Mouse (Mus musculus): ENCODE measurements around the gene Chrna1.

The Chrna1 gene

GRCm38 (mm10) chr2:73528516-73529355 lies 51.4 kb downstream of the Chrna1 start:
- in situ Hi-C loops (cut with MboI, MseI): no loop called here

- in situ Hi-C loops (cut with MboI, MseI): no loop called here
Observed at GRCm38 (mm10) chr2:73527956-73528355, 52.2 kb downstream of the Chrna1 start.

GRCm38 (mm10) chr2:73526691-73527090 lies 53.4 kb downstream of the Chrna1 start:
- in situ Hi-C loops (cut with MboI, MseI): no loop called here

- in situ Hi-C loops (cut with MboI, MseI): no loop called here
Observed at GRCm38 (mm10) chr2:73522891-73523290, 57.2 kb downstream of the Chrna1 start.

- in situ Hi-C loops (cut with MboI, MseI): no loop called here
Observed at GRCm38 (mm10) chr2:73522336-73522735, 57.8 kb downstream of the Chrna1 start.

GRCm38 (mm10) chr2:73521737-73522136 lies 58.4 kb downstream of the Chrna1 start:
- in situ Hi-C loops (cut with MboI, MseI): no loop called here

- in situ Hi-C loops (cut with MboI, MseI): no loop called here
Observed at GRCm38 (mm10) chr2:73518966-73519365, 61.2 kb downstream of the Chrna1 start.

- in situ Hi-C loops (cut with MboI, MseI): no loop called here
Observed at GRCm38 (mm10) chr2:73518311-73518710, 61.8 kb downstream of the Chrna1 start.

- in situ Hi-C loops (cut with MboI, MseI): no loop called here
Observed at GRCm38 (mm10) chr2:73514178-73514577, 66.0 kb downstream of the Chrna1 start.
